Mouse (Mus musculus) hindbrain, embryonic 10.5 days (tissue): ENCODE data around the gene Nae1. TPM values are rescaled to one million over a fixed set of nuclear protein-coding genes. Genes with fewer than 3 reads are reported as not detected.
"Not testable (repeated sequence)": the region's sequence is repeated elsewhere in the genome, so short reads cannot be mapped to it uniquely, and the experiment has no call there.

Experiments
- DNase-seq: peaks from one replicate; pipeline ENCODE4 v3.0.0-alpha.2; 2017; ENCODE audit warnings: low spot score
- H3K27ac ChIP-seq: fragments of 300-500 bp; sonication (generic); 2 replicates; pipeline ENCODE4 v1.5.1; 2016; ENCODE audit warnings: mild to moderate bottlenecking, moderate library complexity
- H3K27me3 ChIP-seq: fragments of 300-500 bp; sonication (generic); 2 replicates; pipeline ENCODE4 v1.6.1; 2016; ENCODE audit warnings: mild to moderate bottlenecking; ENCODE audit not compliant: poor library complexity, insufficient read depth, severe bottlenecking
- H3K36me3 ChIP-seq: fragments of 300-500 bp; sonication (generic); 2 replicates; pipeline ENCODE4 v1.6.1; 2016; ENCODE audit warnings: mild to moderate bottlenecking, moderate library complexity
- H3K4me1 ChIP-seq: fragments of 300-500 bp; sonication (generic); replicated peaks from 2 replicates; pipeline ENCODE4 v1.6.1; 2016; ENCODE audit warnings: mild to moderate bottlenecking
- H3K4me3 ChIP-seq: fragments of 300-500 bp; sonication (generic); 2 replicates; pipeline ENCODE4 v1.5.1; 2016; ENCODE audit warnings: mild to moderate bottlenecking, moderate library complexity
- H3K9me3 ChIP-seq: fragments of 300-500 bp; sonication (generic); 2 replicates; pipeline ENCODE4 v1.6.1; 2016; ENCODE audit warnings: mild to moderate bottlenecking, moderate library complexity
- WGBS: fragments of 180-500 bp; shearing (Covaris S2); methylation state at CpG from one replicate; pipeline ENCODE4 v1.1.7; 2016; 5-methylcytosine and 5-hydroxymethylcytosine counted together
- polyA plus RNA-seq: library from polyadenylated mRNA; unstranded; fragments of >200 nt; fragmentation: Nextera tagmentation; extraction: Ambion mirVana; gene quantifications from 2 replicates; pipeline ENCODE4 v1.2.1, GENCODE M21; 2016

Gene Nae1
- 121 and 126 TPM in 2 replicates for polyA plus RNA-seq

GRCm38 (mm10) chr8:104533971-104534778 is at the start of gene Nae1, which contains the start of gene Car7:
Gene Nae1, minus strand, starts transcription at chr8:104534637.
Gene Car7, plus strand, starts transcription at chr8:104534689.
- peaks cover 27% of the 10 kb centered on the region for H3K4me1 ChIP-seq
- peaks cover 25% of the 10 kb centered on the region for H3K36me3 ChIP-seq
- no peaks in the 10 kb centered on the region for H3K9me3 ChIP-seq
- peak within 1 kb of the TSS; percentile 93 for H3K4me3 ChIP-seq
- H3K27me3 ChIP-seq, result peaks cover 24% of the 10 kb centered on the region
- H3K27ac ChIP-seq, result peak within 1 kb of the TSS; percentile 95
- peak; percentile 94 for DNase-seq
- WGBS, result under 1% methylated on average over 70 of the region's 70 CpGs

- H3K4me1 ChIP-seq, H3K27me3 ChIP-seq, H3K4me3 ChIP-seq, DNase-seq, H3K36me3 ChIP-seq, H3K9me3 ChIP-seq, H3K27ac ChIP-seq: not testable (repeated sequence)
- WGBS, result 78% methylated on average over 17 of the region's 17 CpGs
Observed at GRCm38 (mm10) chr8:104577606-104578005, 43.2 kb upstream of the Nae1 start.

- Histone ChIP-seq H3K27me3 (no peaks in the 10 kb centered on the region), H3K9me3 (no peaks in the 10 kb centered on the region), H3K27ac (no peak overlapping the region), H3K4me1 (no peaks in the 10 kb centered on the region), H3K4me3 (no peak overlapping the region), H3K36me3 (no peaks in the 10 kb centered on the region)
- no peak for DNase-seq
- WGBS, result 89% methylated on average over 3 of the region's 3 CpGs
Observed at GRCm38 (mm10) chr8:104576820-104577219, 42.4 kb upstream of the Nae1 start.

GRCm38 (mm10) chr8:104570436-104571343 is 36.3 kb upstream of the Nae1 start:
- H3K9me3 ChIP-seq, result no peaks in the 10 kb centered on the region
- DNase-seq, result peak; percentile 88
- H3K36me3 ChIP-seq, result no peaks in the 10 kb centered on the region
- 6% methylated on average over 26 of the region's 26 CpGs for WGBS
- no peaks in the 10 kb centered on the region for H3K27me3 ChIP-seq
- peak overlapping the region; percentile 55 for H3K4me3 ChIP-seq
- H3K4me1 ChIP-seq, result peaks cover 6% of the 10 kb centered on the region
- H3K27ac ChIP-seq, result peak overlapping the region; percentile 76

- Histone ChIP-seq H3K27ac (no peak overlapping the region), H3K36me3 (no peaks in the 10 kb centered on the region), H3K9me3 (no peaks in the 10 kb centered on the region), H3K27me3 (no peaks in the 10 kb centered on the region), H3K4me1 (peaks cover 6% of the 10 kb centered on the region), H3K4me3 (no peak overlapping the region)
- no peak for DNase-seq
- whole genome bisulfite sequencing, result 45% methylated on average over 1 of the region's 1 CpGs
Observed at GRCm38 (mm10) chr8:104569559-104569958, 35.1 kb upstream of the Nae1 start.

- H3K36me3 ChIP-seq, result no peaks in the 10 kb centered on the region
- WGBS, result 94% methylated on average over 5 of the region's 5 CpGs
- H3K4me3 ChIP-seq, result no peak overlapping the region
- H3K27me3 ChIP-seq, result no peaks in the 10 kb centered on the region
- peaks cover under 1% of the 10 kb centered on the region; the same call in 1 of the 2 replicates for H3K4me1 ChIP-seq
- H3K27ac ChIP-seq, result no peak overlapping the region
- no peak for DNase-seq
- no peaks in the 10 kb centered on the region for H3K9me3 ChIP-seq
Observed at GRCm38 (mm10) chr8:104565457-104565798, 31.0 kb upstream of the Nae1 start.

- Histone ChIP-seq H3K4me3 (no peak overlapping the region), H3K9me3 (no peaks in the 10 kb centered on the region), H3K36me3 (no peaks in the 10 kb centered on the region), H3K4me1 (no peaks in the 10 kb centered on the region), H3K27ac (no peak overlapping the region), H3K27me3 (no peaks in the 10 kb centered on the region)
- WGBS, result 25% methylated on average over 22 of the region's 22 CpGs
- peak; percentile 86 for DNase-seq
Observed at GRCm38 (mm10) chr8:104564633-104565456, 30.4 kb upstream of the Nae1 start.

GRCm38 (mm10) chr8:104560731-104561130 is 26.3 kb upstream of the Nae1 start:
- Histone ChIP-seq H3K27me3 (no peaks in the 10 kb centered on the region), H3K27ac (no peak overlapping the region), H3K4me1 (no peaks in the 10 kb centered on the region), H3K4me3 (no peak overlapping the region), H3K36me3 (no peaks in the 10 kb centered on the region), H3K9me3 (no peaks in the 10 kb centered on the region)
- DNase-seq, result no peak

GRCm38 (mm10) chr8:104557226-104557625 is 22.8 kb upstream of the Nae1 start:
- Histone ChIP-seq H3K9me3 (no peaks in the 10 kb centered on the region), H3K4me1 (no peaks in the 10 kb centered on the region), H3K27me3 (no peaks in the 10 kb centered on the region; the same call in 1 of the 2 replicates), H3K4me3 (no peak overlapping the region), H3K27ac (no peak overlapping the region), H3K36me3 (no peaks in the 10 kb centered on the region)
- no peak for DNase-seq
- WGBS, result 89% methylated on average over 7 of the region's 7 CpGs

- H3K4me1 ChIP-seq, result peaks cover 9% of the 10 kb centered on the region
- H3K9me3 ChIP-seq, result no peaks in the 10 kb centered on the region
- no peak for DNase-seq
- no peak overlapping the region for H3K27ac ChIP-seq
- no peaks in the 10 kb centered on the region; the same call in 1 of the 2 replicates for H3K27me3 ChIP-seq
- WGBS, result 82% methylated on average over 4 of the region's 4 CpGs
- no peak overlapping the region for H3K4me3 ChIP-seq
- no peaks in the 10 kb centered on the region for H3K36me3 ChIP-seq
Observed at GRCm38 (mm10) chr8:104555191-104555590, 20.8 kb upstream of the Nae1 start.

- no peak for DNase-seq
- H3K4me3 ChIP-seq, result no peak overlapping the region
- peaks cover 19% of the 10 kb centered on the region for H3K4me1 ChIP-seq
- no peak overlapping the region for H3K27ac ChIP-seq
- H3K36me3 ChIP-seq, result no peaks in the 10 kb centered on the region
- H3K27me3 ChIP-seq, result peaks cover 61% of the 10 kb centered on the region
- 87% methylated on average over 8 of the region's 8 CpGs for WGBS
- no peaks in the 10 kb centered on the region for H3K9me3 ChIP-seq
Observed at GRCm38 (mm10) chr8:104543440-104544045, 9.1 kb upstream of the Nae1 start.

GRCm38 (mm10) chr8:104542160-104542559 is 7.7 kb upstream of the Nae1 start:
- Histone ChIP-seq H3K9me3 (no peaks in the 10 kb centered on the region), H3K36me3 (no peaks in the 10 kb centered on the region), H3K4me1 (peaks cover 19% of the 10 kb centered on the region), H3K27me3 (peaks cover 75% of the 10 kb centered on the region), H3K27ac (no peak overlapping the region), H3K4me3 (no peak overlapping the region)
- 9% methylated on average over 11 of the region's 11 CpGs for WGBS
- DNase-seq, result no peak
